Mouse (Mus musculus): ENCODE measurements around the gene Slc25a3.

Gene Slc25a3

GRCm38 (mm10) chr10:91142654-91143191 is 18.9 kb upstream of the Slc25a3 start:
- DNase-seq (ENCODE audit: low spot score), result no peak

DNA sequence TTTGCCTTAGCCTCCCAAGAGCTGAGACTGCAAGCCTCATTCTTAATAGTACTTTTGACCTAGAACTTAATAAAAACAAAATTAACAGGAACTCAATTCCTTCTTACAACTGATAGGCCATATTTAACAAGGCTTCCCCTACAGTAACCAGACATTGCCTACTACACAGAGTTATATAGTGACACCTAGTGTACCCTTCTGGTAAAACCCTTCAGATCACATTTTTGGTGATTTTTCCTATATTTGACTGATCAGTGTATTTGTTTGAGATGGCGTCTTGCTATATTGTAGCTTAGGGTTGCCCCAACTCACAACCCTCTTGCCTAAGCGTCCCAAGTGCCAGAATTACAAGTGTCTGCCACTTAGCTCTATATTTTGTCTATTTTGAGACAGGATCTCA is 17.7 kb upstream of the Slc25a3 start:
- DNase-seq (ENCODE audit: low spot score), result no peak

DNA sequence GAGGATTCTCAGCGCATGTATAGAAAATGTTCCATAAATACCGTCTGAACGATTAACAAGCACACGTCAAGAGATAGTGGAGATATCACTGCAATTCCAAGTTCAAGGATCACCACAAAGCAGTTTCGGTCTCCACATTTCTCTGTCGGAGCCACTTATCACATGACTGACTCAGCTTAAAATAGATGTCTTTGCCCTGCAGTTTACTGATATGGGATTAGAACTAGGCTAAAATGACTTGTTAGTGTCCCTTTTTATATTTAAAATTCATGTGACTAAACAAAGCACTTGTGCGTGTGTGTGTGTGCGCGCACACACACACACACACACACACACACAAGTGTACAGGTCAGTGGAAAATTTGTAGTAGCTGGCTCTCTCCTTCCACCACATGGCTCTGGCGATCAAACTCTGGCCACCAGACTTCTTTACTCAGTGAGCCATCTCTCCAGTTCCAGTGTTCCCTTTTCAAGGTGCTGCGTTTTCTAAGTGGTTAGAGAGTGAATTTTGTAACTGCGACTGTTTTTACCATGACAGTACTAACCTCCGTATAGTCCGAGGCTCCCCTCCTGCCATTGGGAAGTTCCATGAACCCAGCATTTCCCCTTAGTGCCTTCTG is 15.4 kb upstream of the Slc25a3 start:
- no peak for DNase-seq (ENCODE audit: low spot score)

GRCm38 (mm10) chr10:91138317-91138716 is 14.5 kb upstream of the Slc25a3 start:
- DNase-seq (ENCODE audit: low spot score), result no peak

GRCm38 (mm10) chr10:91137400-91137799 is 13.5 kb upstream of the Slc25a3 start:
- DNase-seq (ENCODE audit: low spot score), result no peak

DNA sequence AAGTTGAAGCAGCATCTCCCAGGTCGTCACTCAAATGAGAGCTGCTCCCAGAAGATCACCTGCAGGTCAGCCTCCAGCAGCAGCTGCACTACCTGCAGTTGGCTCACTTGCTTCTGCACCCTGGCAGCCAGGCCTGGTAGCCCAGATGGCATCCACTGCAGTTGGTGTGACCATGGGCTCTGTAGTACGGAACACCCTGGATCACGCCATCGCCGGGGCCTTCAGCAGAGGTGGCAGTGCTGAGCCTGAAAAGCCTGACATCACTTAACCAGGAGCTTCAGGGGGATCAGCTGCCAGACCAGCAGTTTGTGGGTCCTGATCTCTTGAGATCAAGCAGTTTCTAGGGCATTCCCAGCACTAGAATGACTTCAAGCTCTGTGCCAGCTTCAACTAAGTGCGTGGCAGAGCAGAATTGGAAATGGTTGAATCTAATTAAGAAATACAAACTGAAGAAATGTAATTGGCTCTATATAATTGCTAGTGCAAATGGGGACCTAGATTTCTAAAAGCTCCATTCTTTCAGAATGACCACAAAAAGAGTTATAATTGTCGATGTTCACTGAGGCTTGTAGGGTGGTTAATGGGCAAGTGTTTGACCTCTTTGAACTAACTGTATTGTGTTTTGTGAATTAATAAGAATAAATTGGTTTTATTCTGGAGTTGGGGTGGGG is 11.6 kb upstream of the Slc25a3 start:
- DNase-seq (ENCODE audit: low spot score), result no peak

- DNase-seq (ENCODE audit: low spot score), result no peak
Measured at GRCm38 (mm10) chr10:91131565-91131964, 7.7 kb upstream of the Slc25a3 start.

DNA sequence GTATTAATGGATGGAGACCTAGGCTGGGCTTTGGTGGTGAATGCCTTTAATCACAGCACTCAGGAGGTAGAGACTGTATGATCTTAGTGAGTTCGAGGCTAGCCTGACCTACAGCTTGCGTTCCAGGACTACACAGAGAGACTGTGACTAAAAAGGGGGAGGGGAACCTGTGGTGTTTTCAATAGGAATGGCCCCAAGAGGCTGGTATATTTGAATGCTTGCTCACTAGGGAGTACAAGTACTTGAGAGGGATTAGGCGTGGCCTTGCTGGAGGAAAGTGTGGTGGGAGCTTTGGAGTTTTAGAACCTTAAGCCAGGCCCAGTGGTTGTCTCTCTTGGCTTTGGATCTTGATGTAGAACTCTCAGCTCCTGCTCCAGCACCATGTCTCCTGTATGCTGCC is 6.9 kb upstream of the Slc25a3 start:
- no peak for DNase-seq (ENCODE audit: low spot score)

DNA sequence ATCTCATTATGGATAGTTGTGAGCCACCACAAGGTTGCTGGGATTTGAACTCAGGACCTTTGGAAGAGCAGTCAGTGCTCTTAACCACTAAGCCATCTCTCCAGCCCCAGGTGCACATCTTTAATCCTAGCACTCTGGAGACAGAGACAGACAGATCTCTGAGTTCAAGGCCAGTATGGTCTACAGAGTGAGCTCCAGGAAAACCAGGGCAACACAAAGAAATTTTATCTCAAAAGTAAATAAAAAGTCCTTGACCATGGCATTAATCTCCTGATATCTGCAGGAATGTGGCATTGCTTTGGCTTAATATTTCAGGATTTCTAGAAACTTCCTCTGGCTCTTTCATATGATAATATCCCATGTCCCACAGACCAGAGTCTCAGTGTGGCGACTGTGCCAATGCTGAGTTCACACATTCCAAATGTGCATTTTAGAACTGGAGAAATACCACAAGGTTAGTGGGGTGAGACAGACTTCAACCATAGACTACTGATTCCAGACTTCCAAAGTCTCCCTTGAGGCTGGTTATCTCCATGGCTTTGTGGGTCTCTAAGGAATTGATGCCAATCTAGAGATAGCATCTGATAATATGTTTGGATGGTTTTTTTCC is 4.8 kb upstream of the Slc25a3 start:
- no peak for DNase-seq (ENCODE audit: low spot score)

GRCm38 (mm10) chr10:91127395-91127794 is 3.5 kb upstream of the Slc25a3 start:
- DNase-seq (ENCODE audit: low spot score), result no peak

- DNase-seq (ENCODE audit: low spot score), result no peak
Measured at GRCm38 (mm10) chr10:91126618-91127355, 2.9 kb upstream of the Slc25a3 start.

GRCm38 (mm10) chr10:91123281-91123827 is 505 bp downstream of the Slc25a3 start:
- no peak for DNase-seq (ENCODE audit: low spot score)

DNA sequence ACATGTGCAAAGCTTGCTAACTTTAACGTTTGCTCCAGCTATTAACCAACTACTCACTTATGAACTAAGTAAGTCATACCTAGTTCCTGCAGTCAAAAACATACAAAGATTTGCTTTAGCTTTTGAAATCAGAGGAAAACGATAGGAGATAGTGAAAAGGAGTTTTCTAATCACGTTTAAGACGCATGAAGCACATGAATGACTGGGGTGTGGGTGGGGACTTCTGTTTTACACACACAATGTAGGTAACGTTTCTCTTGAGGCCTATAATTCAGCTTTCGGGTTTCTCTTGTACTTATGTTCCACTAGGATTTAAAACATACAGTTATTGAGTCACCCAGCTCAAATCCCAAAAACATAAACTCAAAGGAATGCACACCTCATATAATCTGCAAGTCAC is 1.2 kb downstream of the Slc25a3 start:
- no peak for DNase-seq (ENCODE audit: low spot score)

DNA sequence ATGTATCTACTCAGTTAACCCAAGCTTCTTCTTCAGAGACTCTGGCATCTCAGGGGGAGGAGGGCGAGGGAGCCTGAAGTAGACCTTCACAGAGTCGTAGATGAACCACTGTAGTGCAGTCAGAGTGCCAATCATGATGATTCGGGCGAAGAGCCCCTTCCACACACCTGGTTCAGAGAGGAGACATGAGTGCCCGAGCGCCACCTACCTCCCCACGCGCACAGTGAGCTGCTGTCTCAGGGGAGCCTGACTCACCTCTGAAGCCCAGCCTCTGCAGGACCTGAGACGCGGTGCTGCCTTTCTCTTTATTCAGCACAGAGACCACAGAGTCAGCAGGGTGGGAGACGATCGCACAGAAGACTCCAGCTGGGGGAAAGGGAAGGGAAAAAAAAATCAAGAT is 6.9 kb downstream of the Slc25a3 start:
- no peak for DNase-seq (ENCODE audit: low spot score)

- DNase-seq (ENCODE audit: low spot score), result no peak
Measured at GRCm38 (mm10) chr10:91109841-91110240, 14.0 kb downstream of the Slc25a3 start.

GRCm38 (mm10) chr10:91105981-91106380 is 17.9 kb downstream of the Slc25a3 start:
- DNase-seq (ENCODE audit: low spot score), result no peak

DNA sequence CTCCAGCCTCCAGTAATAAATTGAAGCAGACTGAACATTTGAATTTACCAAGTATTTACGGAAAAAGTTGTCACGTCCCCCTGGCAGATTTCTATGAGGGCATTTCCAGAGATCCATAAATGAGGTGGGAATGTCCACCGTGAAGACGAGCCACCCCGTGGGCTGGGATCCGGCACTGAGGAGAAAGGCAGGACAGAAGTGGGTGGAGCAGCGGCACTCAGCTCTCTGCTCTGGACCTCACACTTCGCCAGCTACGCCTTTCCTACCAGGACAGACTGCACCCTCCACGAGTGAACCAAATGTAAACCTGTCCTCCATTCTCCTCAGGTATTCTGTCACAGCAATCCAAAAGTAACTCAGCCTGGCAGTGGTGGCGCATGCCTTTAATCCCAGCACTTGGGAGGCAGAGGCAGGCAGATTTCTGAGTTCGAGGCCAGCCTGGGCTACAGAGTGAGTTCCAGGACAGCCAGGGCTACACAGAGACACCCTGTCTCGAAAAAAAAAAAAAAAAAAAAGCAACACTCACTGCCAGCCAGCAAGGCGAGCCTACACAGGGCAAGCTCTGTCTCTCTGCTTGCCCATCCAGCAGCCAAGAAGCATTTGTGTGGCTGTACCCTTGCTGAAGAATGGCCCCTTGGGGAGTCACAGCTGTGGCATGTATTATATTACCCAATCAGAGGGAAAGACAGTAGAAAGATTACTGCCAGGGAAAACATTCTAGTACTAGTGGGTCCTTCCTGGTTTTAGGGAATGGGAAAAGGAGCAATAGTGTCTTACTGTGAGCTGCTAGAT is 20.9 kb downstream of the Slc25a3 start:
- DNase-seq (ENCODE audit: low spot score), result no peak

- DNase-seq (ENCODE audit: low spot score), result no peak
Measured at GRCm38 (mm10) chr10:91101936-91102335, 21.9 kb downstream of the Slc25a3 start.

DNA sequence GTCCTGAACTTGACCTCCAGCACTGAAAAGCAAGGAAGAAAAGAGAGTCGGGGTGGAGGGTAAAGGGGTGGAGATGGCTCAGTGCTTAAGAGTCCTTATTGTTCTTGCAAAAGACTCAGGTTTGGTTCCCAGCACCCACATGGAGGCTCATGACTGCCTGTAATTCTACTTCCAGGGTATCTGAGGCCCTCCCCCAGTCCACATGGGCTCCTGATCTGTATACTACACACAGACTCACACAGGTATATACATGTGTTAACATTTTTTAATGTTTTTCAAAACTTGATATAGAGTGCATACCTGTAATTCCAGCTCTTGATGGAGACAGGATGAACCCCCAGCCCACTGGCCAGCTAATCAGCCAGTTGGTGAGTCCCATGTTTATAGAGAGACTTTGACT is 23.8 kb downstream of the Slc25a3 start:
- no peak for DNase-seq (ENCODE audit: low spot score)

GRCm38 (mm10) chr10:91098056-91098455 is 25.8 kb downstream of the Slc25a3 start:
- no peak for DNase-seq (ENCODE audit: low spot score)

Data from testis, postnatal 10 days (tissue).